Mouse (Mus musculus): ENCODE results near the gene Mfrp.
"Not testable (repeated sequence)": the region's sequence is repeated elsewhere in the genome, so short reads cannot be mapped to it uniquely, and the experiment has no call there.

Gene Mfrp

GRCm38 (mm10) chr9:44106182-44106581 is 4.7 kb downstream of the Mfrp start:
- DNase-seq (ENCODE audit: low spot score) = no peak

GRCm38 (mm10) chr9:44106596-44106995 is 5.1 kb downstream of the Mfrp start:
- DNase-seq (ENCODE audit: low spot score) = no peak

GRCm38 (mm10) chr9:44107110-44107509 is 5.6 kb downstream of the Mfrp start, which contains the start of gene C1qtnf5:
C1qtnf5 (plus strand) TSS chr9:44107245.
- DNase-seq (ENCODE audit: low spot score) = peak; percentile 91

GRCm38 (mm10) chr9:44107557-44108179 is 6.1 kb downstream of the Mfrp start:
- peak; percentile 84 for DNase-seq (ENCODE audit: low spot score)

GRCm38 (mm10) chr9:44108269-44109055 is 6.9 kb downstream of the Mfrp start:
- no peak for DNase-seq (ENCODE audit: low spot score)

- peak; percentile 87 for DNase-seq (ENCODE audit: low spot score)
Measured at GRCm38 (mm10) chr9:44109360-44110095, 8.0 kb downstream of the Mfrp start.

GRCm38 (mm10) chr9:44111909-44112308 is 10.4 kb downstream of the Mfrp start:
- not testable (repeated sequence) for DNase-seq (ENCODE audit: low spot score)

GRCm38 (mm10) chr9:44113105-44113789 is 11.7 kb downstream of the Mfrp start, which contains the start of the genes Gm49380 and Rnf26:
Gm49380 (minus strand) TSS chr9:44113500.
Rnf26 (minus strand) TSS chr9:44113517.
- DNase-seq (ENCODE audit: low spot score) = peak; percentile 98

- no peak for DNase-seq (ENCODE audit: low spot score)
Measured at GRCm38 (mm10) chr9:44114453-44114852, 12.9 kb downstream of the Mfrp start.

GRCm38 (mm10) chr9:44115599-44115998 is 14.1 kb downstream of the Mfrp start:
- DNase-seq (ENCODE audit: low spot score) = no peak

- DNase-seq (ENCODE audit: low spot score) = no peak
Measured at GRCm38 (mm10) chr9:44116182-44116581, 14.7 kb downstream of the Mfrp start.

GRCm38 (mm10) chr9:44119011-44119410 is 17.5 kb downstream of the Mfrp start:
- peak; percentile 75 for DNase-seq (ENCODE audit: low spot score)

GRCm38 (mm10) chr9:44119948-44120465 is 18.5 kb downstream of the Mfrp start:
- no peak for DNase-seq (ENCODE audit: low spot score)

GRCm38 (mm10) chr9:44124317-44124716 is 22.8 kb downstream of the Mfrp start:
- no peak for DNase-seq (ENCODE audit: low spot score)

GRCm38 (mm10) chr9:44125026-44125425 is 23.5 kb downstream of the Mfrp start:
- DNase-seq (ENCODE audit: low spot score) = no peak

- DNase-seq (ENCODE audit: low spot score) = peak; percentile 88
Measured at GRCm38 (mm10) chr9:44125546-44126428, 24.3 kb downstream of the Mfrp start.

GRCm38 (mm10) chr9:44126746-44127145 is 25.2 kb downstream of the Mfrp start:
- no peak for DNase-seq (ENCODE audit: low spot score)

- no peak for DNase-seq (ENCODE audit: low spot score)
Measured at GRCm38 (mm10) chr9:44127351-44127801, 25.8 kb downstream of the Mfrp start.

GRCm38 (mm10) chr9:44129633-44130032 is 28.1 kb downstream of the Mfrp start:
- no peak for DNase-seq (ENCODE audit: low spot score)

- peak; percentile 77 for DNase-seq (ENCODE audit: low spot score)
Measured at GRCm38 (mm10) chr9:44130034-44130433, 28.5 kb downstream of the Mfrp start.
